Mouse (Mus musculus) hindbrain, embryonic 13.5 days (tissue): Measurements from ENCODE around the gene Spink8. TPM values are rescaled to one million over a fixed set of nuclear protein-coding genes. Genes with fewer than 3 reads are reported as not detected.

ENCODE experiments used
- ATAC-seq: fragments of 200-750 bp; cut with Nextera tagmentation; 2 replicates; pipeline ENCODE4 v1.8.0; 2017; ENCODE audit warnings: moderate TSS enrichment; ENCODE audit not compliant: low FRiP score
- H3K27ac ChIP-seq: fragments of 300-500 bp; sonication (generic); 2 replicates; pipeline ENCODE4 v1.5.1; 2015; ENCODE audit warnings: inconsistent platforms, mild to moderate bottlenecking, moderate library complexity
- H3K27me3 ChIP-seq: fragments of 300-500 bp; sonication (generic); 2 replicates; pipeline ENCODE4 v1.6.1; 2015; ENCODE audit warnings: mild to moderate bottlenecking, inconsistent platforms
- H3K36me3 ChIP-seq: fragments of 300-500 bp; sonication (generic); 2 replicates; pipeline ENCODE4 v1.6.1; 2015; ENCODE audit warnings: mild to moderate bottlenecking, inconsistent platforms
- H3K4me1 ChIP-seq: fragments of 300-500 bp; sonication (generic); replicated peaks from 2 replicates; pipeline ENCODE4 v1.6.1; 2015; ENCODE audit warnings: inconsistent platforms
- H3K4me2 ChIP-seq: fragments of 300-500 bp; sonication (generic); 2 replicates; pipeline ENCODE4 v1.6.1; 2015; ENCODE audit warnings: inconsistent platforms, mild to moderate bottlenecking, moderate library complexity
- H3K4me3 ChIP-seq: fragments of 300-500 bp; sonication (generic); 2 replicates; pipeline ENCODE4 v1.5.1; 2015; ENCODE audit warnings: mild to moderate bottlenecking, inconsistent platforms
- H3K9ac ChIP-seq: fragments of 300-500 bp; sonication (generic); 2 replicates; pipeline ENCODE4 v1.6.1; 2015; ENCODE audit warnings: mild to moderate bottlenecking, inconsistent platforms
- H3K9me3 ChIP-seq: fragments of 300-500 bp; sonication (generic); 2 replicates; pipeline ENCODE4 v1.6.1; 2016; ENCODE audit warnings: inconsistent platforms
- WGBS: fragments of 180-500 bp; shearing (Covaris S2); methylation state at CpG from one replicate; pipeline ENCODE4 v1.1.7; 2015; 5-methylcytosine and 5-hydroxymethylcytosine counted together
- polyA plus RNA-seq: library from polyadenylated mRNA; unstranded; fragments of >200 nt; fragmentation: Nextera tagmentation; extraction: Ambion mirVana; gene quantifications from 2 replicates; pipeline ENCODE4 v1.2.1, GENCODE M21; 2015

Spink8 gene
- polyA plus RNA-seq, 1 experiment from 2014 or later = not detected

- ATAC-seq = no peak
- Histone ChIP-seq H3K27me3 (no peaks in the 10 kb centered on the region), H3K4me1 (no peaks in the 10 kb centered on the region), H3K4me2 (no peak overlapping the region), H3K4me3 (no peak overlapping the region), H3K36me3 (peaks cover 18% of the 10 kb centered on the region), H3K27ac (no peak overlapping the region), H3K9me3 (no peaks in the 10 kb centered on the region), H3K9ac (no peak overlapping the region)
- WGBS = 75% methylated on average over 5 of the region's 5 CpGs
These were observed 14.1 kb downstream of the Spink8 start for GRCm38 (mm10) chr9:109826181-109826580.

GRCm38 (mm10) chr9:109832391-109833087 lies 20.5 kb downstream of the Spink8 start, which contains the start of gene Nme6:
TSS of gene Nme6 (plus strand) at chr9:109832749.
- H3K4me3 ChIP-seq = peak within 1 kb of the TSS; percentile 66
- peaks cover 40% of the 10 kb centered on the region for H3K36me3 ChIP-seq
- peak; percentile 96 for ATAC-seq
- H3K4me2 ChIP-seq = peak within 1 kb of the TSS; percentile 83
- WGBS = 0% methylated on average over 32 of the region's 32 CpGs
- peak within 1 kb of the TSS; percentile 88 for H3K27ac ChIP-seq
- peaks cover 15% of the 10 kb centered on the region for H3K4me1 ChIP-seq
- no peaks in the 10 kb centered on the region for H3K27me3 ChIP-seq
- no peaks in the 10 kb centered on the region for H3K9me3 ChIP-seq
- H3K9ac ChIP-seq = peak within 1 kb of the TSS; percentile 71

GRCm38 (mm10) chr9:109833088-109833412 lies 21.0 kb downstream of the Spink8 start:
- no peak overlapping the region; the same call in 1 of the 2 replicates for H3K27ac ChIP-seq
- 12% methylated on average over 6 of the region's 6 CpGs for WGBS
- H3K27me3 ChIP-seq = no peaks in the 10 kb centered on the region
- peak overlapping the region; percentile 71 for H3K9ac ChIP-seq
- peak overlapping the region; percentile 83 for H3K4me2 ChIP-seq
- H3K4me1 ChIP-seq = peaks cover 15% of the 10 kb centered on the region
- ATAC-seq = peak; percentile 69
- peaks cover 45% of the 10 kb centered on the region for H3K36me3 ChIP-seq
- H3K9me3 ChIP-seq = no peaks in the 10 kb centered on the region
- peak overlapping the region; percentile 66 for H3K4me3 ChIP-seq

GRCm38 (mm10) chr9:109849312-109849758 lies 37.3 kb downstream of the Spink8 start, which contains the start of gene Camp:
TSS of gene Camp (minus strand) at chr9:109849617.
- WGBS = 69% methylated on average over 6 of the region's 6 CpGs
- no peak for ATAC-seq
- H3K4me3 ChIP-seq = no peak within 1 kb of the TSS

GRCm38 (mm10) chr9:109850099-109850498 lies 38.0 kb downstream of the Spink8 start:
- H3K9me3 ChIP-seq = no peaks in the 10 kb centered on the region
- no peak for ATAC-seq
- H3K36me3 ChIP-seq = peaks cover 8% of the 10 kb centered on the region
- H3K27ac ChIP-seq = no peak overlapping the region
- H3K4me1 ChIP-seq = 0 out of 2 replicates have a peak, but pooled peaks cover 3% of the 10 kb centered on the region
- no peak overlapping the region for H3K4me2 ChIP-seq
- no peaks in the 10 kb centered on the region for H3K27me3 ChIP-seq
- 94% methylated on average over 5 of the region's 5 CpGs for WGBS
- no peak overlapping the region for H3K4me3 ChIP-seq
- no peak overlapping the region for H3K9ac ChIP-seq

More at GRCm38 (mm10) chr9:109849312-109849758, 37.3 kb downstream of the Spink8 start, which contains the start of gene Camp:
- Histone ChIP-seq H3K27me3 (no peaks in the 10 kb centered on the region), H3K27ac (no peak within 1 kb of the TSS), H3K9me3 (no peaks in the 10 kb centered on the region), H3K36me3 (peaks cover 9% of the 10 kb centered on the region), H3K4me1 (0 out of 2 replicates have a peak, but pooled peaks cover 3% of the 10 kb centered on the region), H3K9ac (no peak within 1 kb of the TSS), H3K4me2 (no peak within 1 kb of the TSS)

GRCm38 (mm10) chr9:109854341-109854740 lies 42.3 kb downstream of the Spink8 start:
- no peaks in the 10 kb centered on the region for H3K27me3 ChIP-seq
- H3K27ac ChIP-seq = no peak overlapping the region
- H3K36me3 ChIP-seq = no peaks in the 10 kb centered on the region
- WGBS = 81% methylated on average over 2 of the region's 2 CpGs
- ATAC-seq = no peak
- H3K9ac ChIP-seq = no peak overlapping the region
- no peaks in the 10 kb centered on the region for H3K9me3 ChIP-seq
- H3K4me2 ChIP-seq = no peak overlapping the region
- H3K4me3 ChIP-seq = no peak overlapping the region
- H3K4me1 ChIP-seq = 0 out of 2 replicates have a peak, but pooled peaks cover 2% of the 10 kb centered on the region

GRCm38 (mm10) chr9:109855947-109856346 lies 43.9 kb downstream of the Spink8 start:
- no peaks in the 10 kb centered on the region for H3K36me3 ChIP-seq
- 85% methylated on average over 6 of the region's 6 CpGs for whole genome bisulfite sequencing
- H3K9me3 ChIP-seq = no peaks in the 10 kb centered on the region
- no peak overlapping the region for H3K27ac ChIP-seq
- ATAC-seq = no peak
- no peaks in the 10 kb centered on the region for H3K4me1 ChIP-seq
- H3K4me2 ChIP-seq = no peak overlapping the region
- H3K9ac ChIP-seq = no peak overlapping the region
- no peaks in the 10 kb centered on the region for H3K27me3 ChIP-seq
- H3K4me3 ChIP-seq = no peak overlapping the region

- H3K9ac ChIP-seq = peak overlapping the region; percentile 8; the same call in 1 of the 2 replicates
- H3K27ac ChIP-seq = no peak overlapping the region
- ATAC-seq = peak; percentile 59
- no peaks in the 10 kb centered on the region for H3K36me3 ChIP-seq
- no peak overlapping the region for H3K4me3 ChIP-seq
- 20% methylated on average over 20 of the region's 20 CpGs for WGBS
- peak overlapping the region; percentile 41 for H3K4me2 ChIP-seq
- H3K9me3 ChIP-seq = no peaks in the 10 kb centered on the region
- H3K27me3 ChIP-seq = 0 out of 2 replicates have a peak, but pooled peaks cover 8% of the 10 kb centered on the region
- H3K4me1 ChIP-seq = peaks cover 5% of the 10 kb centered on the region
These were observed 50.4 kb downstream of the Spink8 start for GRCm38 (mm10) chr9:109862397-109863044.

GRCm38 (mm10) chr9:109863085-109863484 lies 51.0 kb downstream of the Spink8 start:
- Histone ChIP-seq H3K9me3 (no peaks in the 10 kb centered on the region), H3K4me1 (peaks cover 5% of the 10 kb centered on the region), H3K27me3 (0 out of 2 replicates have a peak, but pooled peaks cover 8% of the 10 kb centered on the region), H3K4me2 (no peak overlapping the region), H3K27ac (no peak overlapping the region), H3K36me3 (no peaks in the 10 kb centered on the region), H3K9ac (peak overlapping the region; percentile 8; the same call in 1 of the 2 replicates), H3K4me3 (no peak overlapping the region)
- WGBS = 62% methylated on average over 3 of the region's 3 CpGs
- ATAC-seq = no peak

- H3K4me1 ChIP-seq = peaks cover 5% of the 10 kb centered on the region
- no peaks in the 10 kb centered on the region for H3K36me3 ChIP-seq
- 74% methylated on average over 2 of the region's 2 CpGs for WGBS
- no peak overlapping the region for H3K4me3 ChIP-seq
- no peaks in the 10 kb centered on the region for H3K9me3 ChIP-seq
- H3K27ac ChIP-seq = no peak overlapping the region
- no peak for ATAC-seq
- 0 out of 2 replicates have a peak, but pooled peaks cover 8% of the 10 kb centered on the region for H3K27me3 ChIP-seq
- H3K9ac ChIP-seq = no peak overlapping the region
- no peak overlapping the region for H3K4me2 ChIP-seq
These were observed 54.1 kb downstream of the Spink8 start for GRCm38 (mm10) chr9:109866218-109866617.

GRCm38 (mm10) chr9:109870983-109871572 lies 59.0 kb downstream of the Spink8 start:
- Histone ChIP-seq H3K9ac (no peak overlapping the region), H3K36me3 (no peaks in the 10 kb centered on the region), H3K4me2 (no peak overlapping the region), H3K27me3 (no peaks in the 10 kb centered on the region), H3K4me1 (peaks cover 1% of the 10 kb centered on the region; the same call in 1 of the 2 replicates), H3K9me3 (no peaks in the 10 kb centered on the region), H3K27ac (no peak overlapping the region), H3K4me3 (no peak overlapping the region)
- WGBS = 42% methylated on average over 6 of the region's 6 CpGs
- ATAC-seq = no peak
